Mouse (Mus musculus) heart, adult 2 months (tissue): ENCODE data around the gene Tspan31. TPM values are rescaled to one million over a fixed set of nuclear protein-coding genes. Genes with fewer than 3 reads are reported as not detected.

ENCODE experiments used
- DNase-seq, 2 experiments: peaks; one replicate each; pipeline ENCODE4 v3.0.0; 2021
- H3K27ac ChIP-seq: fragments of 200-600 bp; 2 replicates; pipeline ENCODE4 v1.8.1; 2022
- H3K27me3 ChIP-seq: fragments of 200-500 bp; 2 replicates; pipeline ENCODE4 v1.6.1; 2012; ENCODE audit warnings: mild to moderate bottlenecking, low read length, inconsistent platforms, mixed read lengths; ENCODE audit not compliant: control insufficient read depth, insufficient read depth
- H3K36me3 ChIP-seq: fragments of 200-500 bp; 2 replicates; pipeline ENCODE4 v1.6.1; 2012; ENCODE audit warnings: low read length, inconsistent platforms; ENCODE audit not compliant: control insufficient read depth, insufficient read depth
- H3K4me1 ChIP-seq: fragments of 200-500 bp; 2 replicates; pipeline ENCODE4 v1.6.1; 2011; ENCODE audit warnings: low read length; ENCODE audit not compliant: control insufficient read depth, insufficient read depth
- H3K4me3 ChIP-seq: fragments of 200-600 bp; 2 replicates; pipeline ENCODE4 v1.8.1; 2022
- H3K79me2 ChIP-seq: fragments of 200-500 bp; replicated peaks from 2 replicates; pipeline ENCODE4 v1.6.1; 2012; ENCODE audit warnings: mild to moderate bottlenecking, inconsistent platforms, low read length, moderate library complexity, mixed read lengths; ENCODE audit not compliant: control insufficient read depth, insufficient read depth
- H3K9ac ChIP-seq: fragments of 200-500 bp; 2 replicates; pipeline ENCODE4 v1.6.1; 2012; ENCODE audit warnings: low read depth, mild to moderate bottlenecking, control low read depth, inconsistent platforms, low read length, mixed read lengths
- CTCF ChIP-seq: fragments of 200-600 bp; IDR thresholded peaks from 2 replicates; pipeline ENCODE4 v1.8.1; 2022; ENCODE audit warnings: antibody characterized with exemption, mild to moderate bottlenecking, moderate library complexity
- EP300 ChIP-seq: fragments of 200-500 bp; IDR thresholded peaks from 2 replicates; pipeline ENCODE4 v1.6.1; 2011; ENCODE audit warnings: low read depth, low read length, control low read depth; ENCODE audit not compliant: insufficient read depth
- POLR2A ChIP-seq: fragments of 200-500 bp; IDR thresholded peaks from 2 replicates; pipeline ENCODE4 v1.6.1; 2011; ENCODE audit warnings: mild to moderate bottlenecking, low read depth, low read length, control low read depth; ENCODE audit not compliant: insufficient read depth
- WGBS: fragments of 180-500 bp; shearing (Covaris S2); methylation state at CpG from one replicate; pipeline ENCODE4 v1.1.7; 2018; 5-methylcytosine and 5-hydroxymethylcytosine counted together
- intact Hi-C: fragments of 180-260 bp; cut with DNase I; formaldehyde crosslinking; loops from one replicate; pipeline ENCODE4 v1.15.1; 2025
- polyA plus RNA-seq: library from polyadenylated mRNA; depleted of rRNA; stranded (reverse); fragments of >200 nt; gene quantifications from 2 replicates; pipeline ENCODE4 v1.2.3, GENCODE M21; 2012
- total RNA-seq, 2 experiments: library from RNA; stranded (reverse); gene quantifications; 2 replicates each; pipeline ENCODE4 v1.2.3; 2021

Tspan31 gene
- total and polyA plus RNA-seq, 3 experiments: 39.3 to 67.6 (median 51.0) TPM

- H3K79me2 ChIP-seq: no peaks in the 10 kb centered on the region
- no peak overlapping the region for H3K27ac ChIP-seq
- H3K9ac ChIP-seq: no peak overlapping the region
- no peak overlapping the region for H3K4me3 ChIP-seq
- H3K27me3 ChIP-seq: no peaks in the 10 kb centered on the region
- no peak for DNase-seq
- TF ChIP-seq EP300 (no peak), POLR2A (no peak), CTCF (peak; percentile 46)
- no peaks in the 10 kb centered on the region for H3K4me1 ChIP-seq
- intact Hi-C loops: no loop called here
- no peaks in the 10 kb centered on the region for H3K36me3 ChIP-seq
- 91% methylated on average over 15 of the region's 15 CpGs for WGBS
These were observed 41.2 kb upstream of the Tspan31 start for GRCm38 (mm10) chr10:127111001-127111887.

- H3K36me3 ChIP-seq: no peaks in the 10 kb centered on the region
- H3K27me3 ChIP-seq: no peaks in the 10 kb centered on the region
- no peaks in the 10 kb centered on the region for H3K79me2 ChIP-seq
- H3K9ac ChIP-seq: no peak overlapping the region
- no peak overlapping the region for H3K4me3 ChIP-seq
- intact Hi-C loops: no loop called here
- no peak for DNase-seq
- 60% methylated on average over 3 of the region's 3 CpGs for WGBS
- no peaks in the 10 kb centered on the region for H3K4me1 ChIP-seq
- no peak overlapping the region for H3K27ac ChIP-seq
- TF ChIP-seq POLR2A (no peak), CTCF (no peak), EP300 (no peak)
These were observed 38.2 kb upstream of the Tspan31 start for GRCm38 (mm10) chr10:127108262-127108583.

GRCm38 (mm10) chr10:127107563-127108261 is 37.6 kb upstream of the Tspan31 start:
- Histone ChIP-seq H3K36me3 (no peaks in the 10 kb centered on the region), H3K9ac (no peak overlapping the region), H3K27ac (no peak overlapping the region), H3K4me1 (no peaks in the 10 kb centered on the region), H3K79me2 (no peaks in the 10 kb centered on the region), H3K27me3 (no peaks in the 10 kb centered on the region), H3K4me3 (no peak overlapping the region)
- intact Hi-C loops: no loop called here
- no peak for DNase-seq
- 83% methylated on average over 16 of the region's 16 CpGs for WGBS
- TF ChIP-seq POLR2A (no peak), EP300 (no peak)

GRCm38 (mm10) chr10:127103631-127104030 is 33.6 kb upstream of the Tspan31 start:
- no peak for TF ChIP-seq POLR2A
- TF ChIP-seq EP300: no peak
- TF ChIP-seq CTCF: no peak
- Histone ChIP-seq H3K4me3 (no peak overlapping the region), H3K4me1 (no peaks in the 10 kb centered on the region), H3K27me3 (no peaks in the 10 kb centered on the region), H3K27ac (no peak overlapping the region), H3K36me3 (no peaks in the 10 kb centered on the region), H3K79me2 (no peaks in the 10 kb centered on the region), H3K9ac (no peak overlapping the region)
- 63% methylated on average over 7 of the region's 7 CpGs for WGBS
- no peak for DNase-seq
- intact Hi-C loops: no loop called here

GRCm38 (mm10) chr10:127101151-127101550 is 31.1 kb upstream of the Tspan31 start:
- no peak for DNase-seq
- 75% methylated on average over 6 of the region's 6 CpGs for WGBS
- no peak for TF ChIP-seq POLR2A
- TF ChIP-seq CTCF: no peak
- no peak for TF ChIP-seq EP300
- H3K36me3 ChIP-seq: no peaks in the 10 kb centered on the region
- no peak overlapping the region for H3K9ac ChIP-seq
- H3K27me3 ChIP-seq: no peaks in the 10 kb centered on the region
- no peak overlapping the region for H3K27ac ChIP-seq
- intact Hi-C loops: no loop called here
- H3K4me3 ChIP-seq: no peak overlapping the region
- H3K79me2 ChIP-seq: no peaks in the 10 kb centered on the region
- H3K4me1 ChIP-seq: no peaks in the 10 kb centered on the region

- TF ChIP-seq CTCF: no peak
- no peak for TF ChIP-seq EP300
- no peak for TF ChIP-seq POLR2A
- H3K9ac ChIP-seq: no peak overlapping the region
- H3K4me1 ChIP-seq: no peaks in the 10 kb centered on the region
- H3K4me3 ChIP-seq: no peak overlapping the region
- no peaks in the 10 kb centered on the region for H3K36me3 ChIP-seq
- WGBS: 81% methylated on average over 8 of the region's 8 CpGs
- no peaks in the 10 kb centered on the region for H3K27me3 ChIP-seq
- H3K79me2 ChIP-seq: no peaks in the 10 kb centered on the region
- no peak overlapping the region for H3K27ac ChIP-seq
- intact Hi-C loops: no loop called here
- no peak for DNase-seq
These were observed 30.4 kb upstream of the Tspan31 start for GRCm38 (mm10) chr10:127100414-127100813.
